Mouse (Mus musculus): ENCODE data around the gene Hspb7. TPM values are rescaled to one million over a fixed set of nuclear protein-coding genes. Genes with fewer than 3 reads are reported as not detected.

Gene Hspb7
- 24.8 and 33.0 TPM in 2 replicates for polyA plus RNA-seq (2012; rRNA removed)

DNA sequence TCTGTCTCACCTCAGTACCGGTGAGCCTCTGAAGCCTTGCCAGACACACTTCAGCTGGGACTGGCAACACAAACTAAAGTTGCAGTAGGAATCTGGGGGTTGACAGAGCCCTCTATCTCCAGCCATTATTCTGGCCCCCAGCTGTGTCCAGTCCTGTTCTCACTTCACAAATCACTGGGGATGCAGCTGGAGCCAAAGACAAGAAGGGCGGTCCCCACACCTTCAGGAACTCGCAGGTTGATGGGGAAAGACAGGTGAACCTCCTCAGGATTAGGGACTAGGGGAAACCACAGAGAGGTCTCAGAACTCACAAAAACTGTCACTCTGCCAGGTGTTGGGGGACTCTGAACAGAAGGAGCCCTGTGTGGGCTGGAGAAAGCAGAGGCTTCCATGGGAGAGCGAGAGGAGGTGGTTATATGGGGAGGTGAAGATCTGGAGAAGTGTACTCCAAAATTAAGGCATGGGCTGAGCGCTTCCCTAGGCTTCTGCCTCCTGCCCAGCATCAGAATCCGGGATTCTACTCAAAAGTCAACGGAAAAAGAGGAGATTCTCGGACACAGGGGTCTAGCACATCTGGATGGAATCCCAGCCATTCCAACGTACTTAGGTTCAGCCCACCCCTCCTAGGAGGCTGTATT, at the start of gene Hspb7:
Hspb7 (plus strand) TSS at position 588 of the 638 bp plus-strand sequence.

DNA sequence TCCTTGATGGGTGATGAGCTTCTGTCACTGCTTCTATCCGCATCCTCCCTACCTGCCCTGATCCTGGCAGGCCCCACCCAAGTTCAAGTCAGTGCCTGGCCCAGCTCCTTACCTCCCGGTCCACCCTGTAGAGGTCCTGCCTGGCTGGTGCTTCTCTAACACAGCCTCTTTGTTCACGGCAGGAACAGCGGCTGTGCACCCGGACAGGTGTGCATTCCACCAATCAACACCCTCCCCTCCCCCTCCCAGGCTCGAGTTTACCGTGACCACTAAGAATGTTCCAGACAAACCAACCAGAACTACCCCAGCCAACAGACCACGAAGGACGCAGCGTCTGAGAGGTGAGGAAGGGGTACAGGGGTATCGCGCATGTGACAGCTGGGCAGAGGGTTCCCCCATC, 22.0 kb upstream of the Hspb7 start, which contains the start of gene Clcnka:
Clcnka (minus strand) TSS at position 180 of the 400 bp plus-strand sequence.

DNA sequence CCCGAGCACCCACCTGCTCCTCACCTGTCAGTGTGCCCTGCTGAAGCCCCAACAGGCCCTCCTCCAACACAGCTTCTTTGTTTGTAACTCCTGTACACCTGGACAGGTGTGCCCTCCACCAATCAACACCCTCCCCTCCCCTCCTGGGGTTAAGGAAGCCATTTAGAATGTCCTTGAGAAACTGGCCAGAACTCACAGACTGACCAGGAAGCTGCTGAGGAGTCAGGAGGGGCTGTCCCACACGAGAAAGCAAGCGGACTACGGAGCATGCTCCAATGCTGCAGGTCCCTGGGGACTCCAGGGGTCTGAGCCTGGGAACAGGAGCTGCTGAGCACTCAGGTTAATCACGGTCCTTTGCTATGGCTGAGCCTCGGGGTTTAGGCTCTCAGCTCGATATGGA, 4.7 kb upstream of the Hspb7 start, which contains the start of gene Clcnkb:
Clcnkb (minus strand) TSS at position 91 of the 400 bp plus-strand sequence.

DNA sequence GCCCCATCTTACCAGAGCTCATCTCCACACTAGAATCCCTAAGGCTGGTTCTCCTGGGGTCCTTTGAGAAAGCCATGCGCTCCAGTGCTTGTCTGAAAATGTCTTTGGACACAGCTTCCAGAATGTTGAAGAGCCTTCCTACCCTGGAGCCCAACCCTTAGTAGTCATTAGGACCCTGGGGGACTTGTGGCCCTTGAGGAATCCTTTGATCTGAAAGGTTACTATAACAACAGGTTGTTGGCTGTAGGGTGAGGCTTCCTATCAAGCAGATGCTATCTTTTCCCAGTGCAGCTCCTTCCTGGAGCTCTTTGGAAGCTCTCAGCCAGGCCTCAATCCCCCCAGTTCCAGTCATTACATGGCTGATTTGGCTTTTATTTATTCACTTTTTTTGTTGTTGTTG, 15.4 kb downstream of the Hspb7 start, which contains the start of gene Srarp:
Srarp (minus strand) TSS at position 132 of the 400 bp plus-strand sequence.

DNA sequence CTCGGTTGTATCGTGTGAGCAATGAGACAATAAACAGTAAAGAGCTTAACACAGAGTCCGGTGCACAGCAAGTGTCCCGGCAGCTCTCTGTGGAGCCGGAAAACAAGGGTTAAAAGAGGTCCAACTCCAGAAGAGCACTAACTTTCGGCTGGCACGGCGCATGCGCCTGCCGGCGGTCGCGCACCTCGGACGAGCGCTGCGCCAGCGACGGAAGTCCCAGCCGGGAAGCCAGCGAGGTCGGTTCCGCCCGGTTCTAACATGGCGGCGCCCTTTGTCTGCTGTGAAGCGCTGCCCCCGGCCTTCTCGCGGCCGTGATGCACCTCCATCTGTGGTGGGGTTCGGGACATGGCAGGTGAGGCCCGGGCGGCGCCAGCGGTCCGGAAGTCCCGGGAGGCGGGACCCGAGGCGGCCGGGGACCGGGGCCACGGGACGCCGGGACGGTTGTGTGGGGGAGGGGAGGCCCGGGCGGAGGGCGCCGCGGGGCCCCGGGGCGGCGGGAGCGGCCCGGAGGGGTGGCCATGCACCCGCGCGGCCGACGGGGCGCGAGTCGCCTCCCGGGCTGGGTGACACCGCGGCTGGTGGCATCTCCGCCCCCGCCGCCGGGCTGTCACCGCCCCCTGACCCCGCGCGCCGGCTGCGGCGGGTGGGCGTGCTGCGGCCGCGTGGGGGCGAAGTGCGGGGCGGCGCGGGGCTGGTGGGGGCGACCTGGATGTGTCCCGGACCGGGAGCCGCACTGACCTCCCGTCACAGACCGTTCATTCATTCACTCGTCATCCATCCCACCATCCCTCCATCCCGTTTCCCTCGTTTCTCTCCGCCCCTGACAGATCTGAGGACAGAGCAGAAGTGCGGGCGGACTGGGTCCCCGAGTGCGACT, 24.1 kb downstream of the Hspb7 start, which contains the start of gene Zbtb17:
Zbtb17 (plus strand) TSS at position 204 of the 877 bp plus-strand sequence.

Other genes with a start within 250 kb of the Hspb7 start
- gene Rsg1, start 206.8 kb upstream of the Hspb7 start, polyA plus RNA-seq (2012; rRNA removed), result 0.45 and 0.58 TPM in 2 replicates
- 16.2 and 17.3 TPM in 2 replicates for gene Arhgef19, start 181.3 kb upstream of the Hspb7 start, polyA plus RNA-seq (2012; rRNA removed)
- gene Epha2, start 119.5 kb upstream of the Hspb7 start, polyA plus RNA-seq (2012; rRNA removed), result 17.6 and 18.6 TPM in 2 replicates
- gene Fam131c, start 52.6 kb upstream of the Hspb7 start, polyA plus RNA-seq (2012; rRNA removed), result 9.8 and 15.2 TPM in 2 replicates
- 0.11 TPM in 1 of 2 replicates, not detected in the other for gene Clcnka, start 22.1 kb upstream of the Hspb7 start, polyA plus RNA-seq (2012; rRNA removed)
- not detected in 2 replicates for gene Clcnkb, start 4.8 kb upstream of the Hspb7 start, polyA plus RNA-seq (2012; rRNA removed)
- 0.25 and 1.2 TPM in 2 replicates for gene Srarp, start 15.3 kb downstream of the Hspb7 start, polyA plus RNA-seq (2012; rRNA removed)
- gene Zbtb17, start 23.9 kb downstream of the Hspb7 start, polyA plus RNA-seq (2012; rRNA removed), result 22.0 and 26.1 TPM in 2 replicates
- gene Spen, start 117.8 kb downstream of the Hspb7 start, polyA plus RNA-seq (2012; rRNA removed), result 18.2 and 19.4 TPM in 2 replicates
- gene Fblim1, start 185.3 kb downstream of the Hspb7 start, polyA plus RNA-seq (2012; rRNA removed), result 34.8 and 41.5 TPM in 2 replicates
- 4.4 and 5.6 TPM in 2 replicates for gene Tmem82, start 197.9 kb downstream of the Hspb7 start, polyA plus RNA-seq (2012; rRNA removed)
- gene Slc25a34, start 203.0 kb downstream of the Hspb7 start, polyA plus RNA-seq (2012; rRNA removed), result 5.9 and 10.0 TPM in 2 replicates
- 12.8 and 13.4 TPM in 2 replicates for gene Plekhm2, start 244.1 kb downstream of the Hspb7 start, polyA plus RNA-seq (2012; rRNA removed)

Data from stomach, adult 2 months (tissue).